Mouse (Mus musculus): Measurements from ENCODE around the gene Gja3.

Gene Gja3

GRCm38 (mm10) chr14:57057563-57058321 lies at the start of gene Gja3:
Gene Gja3 (minus strand): TSS chr14:57058100.
- DNase-seq = peak; percentile 88

- no peak for DNase-seq
Measured at GRCm38 (mm10) chr14:57107091-57107490, 49.2 kb upstream of the Gja3 start.

DNA sequence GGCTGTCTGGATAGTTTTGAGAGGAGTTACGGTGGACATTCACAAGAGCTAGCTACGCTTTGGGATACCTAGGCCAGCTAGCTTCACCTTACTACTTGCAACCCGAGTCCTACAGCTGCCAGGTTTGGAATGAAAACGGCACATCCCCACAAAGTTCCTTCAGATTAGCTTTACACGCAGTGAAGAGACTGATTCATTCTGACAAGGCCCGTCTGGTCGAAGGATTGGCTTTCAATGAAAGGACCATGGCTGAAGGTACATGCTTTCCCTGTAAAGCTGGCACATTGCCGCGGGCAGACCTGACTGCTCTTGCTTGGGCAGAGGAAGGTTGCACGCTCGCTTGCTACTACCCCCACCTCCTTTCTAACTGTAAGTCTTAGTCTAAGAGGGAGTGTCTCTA lies 47.8 kb upstream of the Gja3 start:
- no peak for DNase-seq

- DNase-seq = no peak
Measured at GRCm38 (mm10) chr14:57105111-57105510, 47.2 kb upstream of the Gja3 start.

DNA sequence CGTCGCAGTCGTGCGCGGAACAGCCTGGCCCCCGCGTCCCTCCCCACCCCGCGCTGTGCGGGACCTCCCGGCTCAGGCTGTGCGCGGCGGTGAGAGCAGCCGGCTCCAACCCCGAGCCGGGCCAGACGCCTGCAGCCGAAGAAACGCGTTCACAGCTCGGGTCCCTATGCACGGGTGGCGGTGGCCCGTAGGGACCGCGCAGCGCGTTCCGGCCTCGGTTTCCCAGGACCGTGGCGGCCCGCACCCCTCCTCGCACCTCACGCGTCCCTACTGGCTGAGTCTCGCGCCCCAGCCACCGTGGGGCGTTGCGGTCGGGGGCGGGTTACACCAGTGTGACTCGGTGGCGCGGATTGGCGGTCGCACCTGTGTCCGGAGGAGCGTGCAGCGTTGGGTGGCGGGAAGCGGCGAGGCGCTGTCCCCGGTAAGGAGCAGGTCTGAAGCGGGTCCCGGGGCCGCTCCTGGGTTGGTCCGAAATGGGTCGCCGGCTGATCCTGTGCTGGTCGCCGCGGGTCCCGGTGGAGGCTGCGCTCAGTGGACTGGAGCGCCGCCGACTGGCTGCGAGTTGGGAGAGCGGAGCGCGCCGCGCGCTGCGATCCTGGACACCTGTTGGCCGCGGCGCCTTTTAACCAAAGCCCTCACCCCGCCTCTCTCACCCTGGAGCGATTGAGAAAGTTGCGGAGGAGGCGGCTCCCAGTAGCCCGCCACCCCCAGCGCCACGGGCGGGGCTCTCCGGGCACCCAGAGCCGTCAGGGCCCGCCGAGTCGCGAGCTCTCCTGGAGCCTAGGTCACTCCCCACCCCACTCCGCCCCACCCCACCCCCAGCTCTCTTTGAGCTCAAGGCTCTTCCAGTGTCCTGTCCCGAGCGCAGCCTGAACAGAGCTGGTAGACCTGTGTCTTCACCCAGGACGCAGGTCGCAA lies 46.5 kb upstream of the Gja3 start, which contains the start of gene Gjb2:
TSS of gene Gjb2 (minus strand) at position 597 of the 918 bp plus-strand sequence.
- peak; percentile 11 for DNase-seq

DNA sequence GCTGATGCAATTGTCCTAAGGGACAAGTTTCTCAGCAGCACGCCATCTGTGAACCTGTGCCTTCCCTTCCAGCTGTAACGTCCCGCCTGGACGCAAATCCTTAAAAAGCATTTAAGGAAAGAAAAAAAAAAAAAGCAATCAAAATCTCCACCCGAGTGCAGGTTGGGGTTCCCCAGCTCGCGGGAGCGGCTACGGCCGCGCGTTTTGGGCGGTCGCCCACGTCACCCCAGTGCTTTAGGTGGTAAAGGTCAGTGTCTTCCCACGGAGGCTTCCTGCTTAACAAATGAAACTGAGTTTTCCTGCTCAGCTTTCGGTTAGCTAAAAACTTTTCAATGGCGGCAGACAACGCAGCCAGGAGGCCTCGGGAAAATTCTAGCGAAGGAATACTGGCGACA lies 45.8 kb upstream of the Gja3 start:
- no peak for DNase-seq

- DNase-seq = no peak
Measured at GRCm38 (mm10) chr14:57103121-57103520, 45.2 kb upstream of the Gja3 start.

GRCm38 (mm10) chr14:57101623-57102022 lies 43.7 kb upstream of the Gja3 start:
- DNase-seq = no peak

DNA sequence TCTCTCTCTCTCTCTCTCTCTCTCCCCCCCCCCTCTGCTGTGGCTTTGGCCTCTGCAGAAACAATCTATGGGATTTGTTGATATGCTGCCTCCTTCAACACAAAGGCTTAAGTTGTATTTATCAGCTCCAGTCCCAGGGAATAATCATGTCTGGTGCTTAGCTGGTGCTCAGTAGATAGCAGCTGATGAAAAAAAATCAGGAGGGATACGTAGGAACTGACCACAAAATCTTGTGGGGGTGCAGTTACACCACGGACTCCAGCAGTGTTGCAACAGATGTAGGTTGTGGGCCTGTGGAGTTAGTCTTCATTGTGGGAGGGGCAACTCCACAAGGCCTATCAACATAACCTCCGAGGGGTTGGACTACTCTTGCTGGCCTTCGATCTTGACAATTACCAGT lies 38.0 kb upstream of the Gja3 start:
- DNase-seq = no peak

DNA sequence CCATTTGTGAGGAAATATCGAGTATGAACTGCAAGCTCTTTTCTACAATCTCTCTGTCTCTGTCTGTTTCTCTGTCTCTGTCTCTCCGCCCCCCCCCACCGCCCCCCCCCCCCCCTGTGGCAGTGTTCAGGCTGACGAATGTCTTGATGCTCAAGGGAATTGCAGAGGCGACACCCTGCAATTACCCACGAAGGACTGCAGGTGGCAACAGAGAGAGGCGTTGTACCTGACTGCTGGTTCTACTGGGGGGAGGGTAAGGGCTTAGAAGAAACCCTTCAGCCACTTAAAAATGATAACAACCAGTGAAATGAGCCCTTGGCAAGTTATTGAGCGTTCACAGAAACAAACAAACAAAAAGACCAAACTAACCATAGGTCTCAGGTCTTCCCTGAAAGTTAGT lies 35.1 kb upstream of the Gja3 start:
- DNase-seq = peak; percentile 46

DNA sequence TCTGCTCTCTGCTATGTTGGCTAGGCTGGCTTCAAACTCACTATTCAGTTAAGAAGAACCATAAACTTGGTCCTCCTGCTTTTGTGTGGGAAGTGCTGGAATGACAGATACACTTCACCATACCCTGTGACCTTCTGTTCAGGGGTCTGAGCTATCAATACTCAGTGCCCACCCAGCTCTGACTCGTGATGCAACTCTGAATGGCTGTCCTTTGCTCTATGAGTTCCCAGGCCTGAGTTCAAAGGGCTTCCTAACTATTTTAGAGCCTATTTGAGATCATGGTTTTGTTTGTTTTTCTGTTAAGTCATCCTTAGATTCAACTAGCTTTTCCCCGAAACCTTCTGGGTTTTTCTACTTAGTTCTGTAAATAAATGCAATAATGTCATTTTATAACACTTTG lies 32.1 kb upstream of the Gja3 start:
- DNase-seq = no peak

GRCm38 (mm10) chr14:57089107-57089506 lies 31.2 kb upstream of the Gja3 start:
- no peak for DNase-seq

DNA sequence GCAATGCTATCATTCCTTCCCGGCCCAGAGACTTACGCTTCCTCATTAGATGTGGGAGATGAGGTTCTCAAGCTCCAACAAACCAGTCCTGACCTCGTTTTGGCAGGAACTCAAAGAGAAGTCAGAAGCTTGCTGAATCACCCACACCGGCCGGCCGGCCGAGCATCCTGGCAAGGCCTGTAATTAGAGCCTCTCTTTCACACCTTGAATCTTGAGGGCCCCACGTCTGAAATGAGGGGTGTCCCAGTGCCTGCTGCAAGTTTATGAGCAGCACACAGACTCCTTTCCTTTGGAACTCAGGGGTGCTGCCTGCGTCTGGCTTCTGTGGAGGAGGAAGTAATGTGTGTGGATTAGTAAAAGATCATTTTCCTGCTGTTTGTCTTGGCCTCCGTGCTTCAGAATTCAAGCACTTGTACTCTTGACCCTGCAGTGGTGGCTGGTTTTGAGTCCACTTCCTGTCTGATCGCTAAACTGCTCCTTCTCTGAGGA lies 26.3 kb upstream of the Gja3 start:
- DNase-seq = no peak

GRCm38 (mm10) chr14:57082863-57083262 lies 25.0 kb upstream of the Gja3 start:
- DNase-seq = no peak

DNA sequence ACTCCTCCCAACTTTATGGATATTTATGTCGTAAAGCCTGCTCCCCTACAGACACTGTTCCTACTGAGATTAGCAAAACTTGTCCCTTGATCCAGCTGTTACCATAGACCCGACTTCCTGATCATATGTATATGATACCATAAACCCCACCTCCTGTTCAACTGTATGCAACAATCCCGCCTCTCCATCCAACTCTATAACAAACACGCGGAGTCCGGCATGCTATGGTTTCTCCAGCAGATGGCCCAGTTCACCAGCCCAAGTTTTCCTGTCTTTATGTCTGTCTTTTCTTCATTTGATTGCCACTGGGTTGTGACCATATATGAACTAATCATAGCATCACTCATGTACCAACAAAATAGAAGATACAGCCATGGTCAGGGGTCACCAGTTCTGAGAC lies 17.6 kb upstream of the Gja3 start:
- no peak for DNase-seq

GRCm38 (mm10) chr14:57069906-57070305 lies 12.0 kb upstream of the Gja3 start:
- peak; percentile 64 for DNase-seq

GRCm38 (mm10) chr14:57066053-57066452 lies 8.2 kb upstream of the Gja3 start:
- no peak for DNase-seq

- DNase-seq = peak; percentile 79
Measured at GRCm38 (mm10) chr14:57060052-57060451, 2.2 kb upstream of the Gja3 start.

DNA sequence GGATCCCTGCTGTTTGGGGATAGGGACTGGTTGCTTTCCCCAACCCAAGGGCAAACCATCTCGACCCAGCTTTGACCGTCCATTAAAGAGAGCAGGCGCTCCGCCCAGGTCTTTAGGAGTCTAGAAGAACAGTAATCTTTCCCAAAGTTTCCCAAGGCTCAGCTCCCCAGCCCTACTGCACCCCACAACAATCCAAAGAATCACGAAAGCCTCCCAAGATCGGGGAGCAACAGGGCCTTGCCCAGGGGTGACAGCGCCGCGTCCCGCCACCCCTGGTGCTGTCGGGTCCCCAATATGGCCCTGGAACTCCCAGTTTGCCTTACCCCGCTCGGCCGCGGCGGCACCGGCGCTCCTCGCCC lies 717 bp downstream of the Gja3 start:
- DNase-seq = no peak

DNA sequence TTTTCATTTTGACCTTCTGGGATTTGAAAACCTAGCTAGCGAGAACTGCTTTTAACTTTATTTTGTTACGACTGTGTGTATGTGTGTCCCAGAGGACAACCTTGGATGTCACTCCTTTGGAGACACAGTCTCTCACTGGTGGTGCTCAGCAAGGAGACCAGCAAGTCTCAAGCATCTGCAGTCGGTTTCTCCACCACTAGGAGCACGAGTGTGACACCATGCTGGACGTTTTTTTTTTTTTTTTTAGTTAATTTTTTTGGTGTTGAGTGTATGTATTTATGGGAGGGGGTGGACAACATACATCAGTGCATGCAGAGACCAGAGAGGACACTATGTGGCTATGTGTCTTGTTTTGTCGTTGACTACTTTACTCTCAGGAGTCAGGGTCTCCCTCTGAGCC lies 5.2 kb downstream of the Gja3 start:
- DNase-seq = no peak

GRCm38 (mm10) chr14:57043863-57044262 lies 14.0 kb downstream of the Gja3 start:
- DNase-seq = no peak

DNA sequence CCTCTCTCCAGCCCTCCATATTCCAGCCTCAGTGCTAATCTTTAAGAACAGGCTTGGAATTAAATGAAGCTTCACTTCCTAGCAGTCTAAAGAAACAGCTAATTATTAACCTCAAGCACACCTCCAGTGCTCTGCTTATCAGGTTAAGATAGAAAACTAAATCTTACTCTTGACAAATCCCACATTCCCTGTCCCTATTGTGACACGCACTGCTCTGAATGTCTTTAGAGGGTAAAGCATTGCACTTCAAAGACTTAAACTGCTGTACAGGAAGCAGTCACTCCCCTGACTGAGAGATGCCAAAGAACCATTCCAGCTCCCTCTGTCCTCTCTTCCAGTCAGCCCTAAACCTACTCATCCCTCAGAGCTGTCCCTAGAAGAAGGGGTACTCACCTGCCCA lies 16.5 kb downstream of the Gja3 start:
- DNase-seq = no peak

GRCm38 (mm10) chr14:57034926-57035498 lies 22.9 kb downstream of the Gja3 start:
- no peak for DNase-seq

DNA sequence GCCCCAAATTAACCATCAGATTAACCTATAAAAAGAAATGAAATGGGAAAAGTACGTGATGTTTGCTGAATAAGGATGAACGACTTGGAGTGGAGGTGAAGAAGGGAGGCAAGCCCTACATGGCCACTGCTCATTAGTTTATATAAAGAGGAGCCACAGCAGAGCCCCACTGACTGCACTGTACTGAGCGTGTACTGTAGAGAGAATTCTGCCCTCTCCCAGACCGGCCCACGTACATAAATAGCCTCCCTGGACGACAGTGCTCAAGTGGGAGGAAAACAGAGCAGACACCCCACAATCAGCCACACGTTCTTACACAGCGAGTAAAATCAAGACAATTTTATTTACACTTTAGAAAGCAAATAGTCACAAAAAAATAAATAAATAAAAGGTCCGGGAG lies 23.8 kb downstream of the Gja3 start:
- no peak for DNase-seq

All from thymus, postnatal 25 days (tissue).